Mouse (Mus musculus) E14TG2a.4 (cell line): ENCODE measurements around the gene Hnrnpa2b1.

ENCODE experiments used
- CTCF ChIP-seq: conservative IDR thresholded peaks from 2 replicates; pipeline ENCODE4 v1.5.1; 2014; ENCODE audit warnings: low read length
- NANOG ChIP-seq: IDR thresholded peaks from 2 replicates; pipeline ENCODE4 v1.6.1; 2014; ENCODE audit warnings: borderline replicate concordance, low read length, mixed read lengths
- POU5F1 ChIP-seq: IDR thresholded peaks from 2 replicates; pipeline ENCODE4 v1.6.1; 2014; ENCODE audit warnings: low read length, borderline replicate concordance

GRCm38 (mm10) chr6:51507556-51507955, 37.9 kb upstream of the Hnrnpa2b1 start:
- TF ChIP-seq CTCF (no peak), POU5F1 (no peak), NANOG (peak; percentile 44; the same call in 1 of the 2 replicates)
